Mouse (Mus musculus): ENCODE measurements around the gene Rps15. TPM values are rescaled to one million over a fixed set of nuclear protein-coding genes. Genes with fewer than 3 reads are reported as not detected.

Rps15 gene
- 2,693 to 2,994 TPM (median 2,870 TPM) in 4 replicates for total RNA-seq (2023; ENCODE audit: inconsistent age)

DNA sequence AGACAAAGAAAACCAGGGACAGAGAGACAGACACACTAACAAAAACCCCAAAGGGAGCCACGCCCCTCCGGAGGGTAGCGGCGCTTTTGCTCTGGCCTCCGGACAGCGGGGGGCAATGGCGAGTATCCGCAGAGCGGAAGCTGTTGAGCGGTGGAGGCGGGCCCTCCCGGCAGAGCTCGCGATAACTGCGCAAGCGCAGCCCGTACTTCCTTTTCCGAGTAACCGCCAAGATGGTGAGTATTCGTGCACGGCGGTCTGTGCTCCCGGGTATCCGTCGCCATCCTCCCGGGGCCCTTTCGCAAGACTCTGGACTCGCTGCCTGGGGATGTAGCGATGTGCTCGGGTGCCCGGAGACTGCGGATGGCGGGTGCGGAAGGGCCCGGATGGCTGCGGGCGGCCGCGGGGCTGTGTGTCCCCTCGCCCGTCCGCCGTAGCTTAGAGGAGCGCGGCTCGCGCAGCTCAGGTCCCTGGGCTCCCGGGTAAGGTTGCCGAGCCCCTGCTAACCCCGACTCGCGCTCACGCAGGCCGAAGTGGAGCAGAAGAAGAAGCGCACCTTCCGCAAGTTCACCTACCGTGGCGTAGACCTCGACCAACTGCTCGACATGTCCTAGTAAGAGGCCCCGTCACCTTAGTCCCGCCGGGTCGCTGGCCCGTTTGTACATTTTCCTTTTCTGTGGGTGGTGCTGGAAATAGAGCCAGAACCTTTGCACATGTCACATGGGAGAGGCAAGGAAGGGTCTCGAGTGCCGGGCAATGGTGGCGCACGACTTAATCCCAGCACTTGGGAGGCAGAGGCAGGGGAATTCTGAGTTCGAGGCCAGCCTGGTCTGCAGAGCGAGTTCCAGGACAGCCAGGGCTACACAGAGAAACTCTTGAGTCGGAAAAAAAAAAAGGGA, at the start of gene Rps15:
Gene Rps15 (plus strand): TSS at position 203 of the 896 bp plus-strand sequence.

GRCm38 (mm10) chr10:80248971-80249640, 43.1 kb upstream of the Rps15 start, which contains the start of gene Ndufs7:
Ndufs7 (plus strand) TSS chr10:80249121.

DNA sequence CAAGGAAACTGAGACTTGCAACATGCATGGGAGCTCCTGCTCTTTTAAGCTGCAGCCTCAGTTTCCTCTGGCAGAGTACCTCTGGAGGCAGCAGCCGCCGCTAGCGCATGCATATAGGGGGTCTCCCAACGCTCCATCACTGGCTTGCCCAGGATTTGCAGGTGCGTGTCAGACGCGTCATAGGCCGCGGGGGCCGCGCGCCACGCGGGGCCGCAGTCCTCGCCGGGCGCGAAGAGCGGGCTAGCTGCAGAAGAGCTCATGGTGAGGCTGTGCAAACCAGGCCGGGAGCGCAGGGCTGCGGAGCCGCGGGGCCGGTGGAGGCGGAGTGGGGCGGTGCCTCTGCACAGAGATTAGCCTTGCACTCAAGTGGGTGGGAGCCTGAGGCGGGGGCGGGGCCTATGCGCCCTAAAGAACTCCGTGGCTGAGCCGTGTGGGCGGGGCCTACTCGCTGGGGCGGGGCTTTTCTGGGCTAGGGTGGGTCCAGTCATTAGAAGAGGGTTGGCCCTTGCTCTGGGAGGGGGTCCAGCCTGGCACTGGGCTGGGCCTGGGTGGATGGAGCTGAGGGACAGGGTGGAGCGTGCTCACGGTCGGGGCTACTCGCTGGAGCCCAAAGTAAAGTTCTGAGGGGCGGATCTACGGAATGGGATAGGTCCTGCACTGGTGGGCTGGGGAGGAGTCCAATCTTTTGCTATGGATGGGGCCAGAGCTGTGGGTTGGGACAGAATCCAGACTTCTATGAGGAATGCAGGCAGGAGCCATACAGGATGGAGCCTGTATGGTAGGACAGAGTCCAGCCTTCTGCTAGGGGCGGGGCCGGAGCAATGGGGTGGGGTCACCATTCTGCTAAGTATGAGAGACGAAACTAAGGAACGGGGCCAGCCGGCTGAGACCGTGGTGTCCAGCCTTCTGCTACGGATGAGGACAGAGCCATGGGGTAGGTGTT, 31.3 kb upstream of the Rps15 start, which contains the start of the genes Gamt and Dazap1:
Gene Gamt (minus strand): TSS at position 371 of the 943 bp plus-strand sequence.
Gene Dazap1 (plus strand): TSS at position 845 of the 943 bp plus-strand sequence.

DNA sequence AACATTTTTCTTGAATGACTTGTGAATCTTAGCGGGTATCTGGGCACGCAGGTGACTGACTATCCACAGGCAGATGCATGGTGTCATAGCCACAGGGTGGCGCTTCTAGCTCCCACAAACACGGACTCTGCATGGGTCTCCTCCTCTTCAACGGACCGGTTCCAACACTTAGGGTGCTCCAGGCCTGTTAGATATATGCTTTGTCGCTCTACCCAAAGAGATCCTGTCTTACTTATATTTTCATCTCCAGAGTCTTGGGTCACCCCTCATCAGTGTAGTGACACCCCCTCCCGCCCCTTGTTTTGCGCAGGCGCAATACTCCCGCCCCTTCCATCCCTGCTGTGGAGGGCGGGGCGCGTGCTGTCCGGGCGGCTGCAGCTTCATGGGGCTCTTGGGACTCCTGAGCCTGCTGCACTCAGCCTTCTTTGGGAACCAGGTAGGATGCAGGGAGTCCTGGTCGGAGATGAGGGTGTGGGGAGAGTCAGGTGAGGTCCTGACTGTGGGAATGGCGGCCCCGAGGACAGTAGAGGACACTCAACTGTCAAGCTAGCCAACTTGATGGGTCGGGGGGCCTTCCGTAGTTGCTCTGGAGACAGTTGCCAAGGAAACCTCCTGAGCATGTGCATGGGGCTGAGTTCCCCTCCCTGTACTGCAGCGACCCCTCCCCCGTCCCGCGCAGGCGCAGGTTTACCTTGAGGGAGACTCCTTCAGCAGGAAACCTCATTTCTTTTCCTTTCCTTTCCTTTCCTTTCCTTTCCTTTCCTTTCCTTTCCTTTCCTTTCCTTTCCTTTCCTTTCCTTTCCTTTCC, 3.6 kb downstream of the Rps15 start, which contains the start of gene Apc2:
Gene Apc2 (plus strand): TSS at position 360 of the 808 bp plus-strand sequence.

DNA sequence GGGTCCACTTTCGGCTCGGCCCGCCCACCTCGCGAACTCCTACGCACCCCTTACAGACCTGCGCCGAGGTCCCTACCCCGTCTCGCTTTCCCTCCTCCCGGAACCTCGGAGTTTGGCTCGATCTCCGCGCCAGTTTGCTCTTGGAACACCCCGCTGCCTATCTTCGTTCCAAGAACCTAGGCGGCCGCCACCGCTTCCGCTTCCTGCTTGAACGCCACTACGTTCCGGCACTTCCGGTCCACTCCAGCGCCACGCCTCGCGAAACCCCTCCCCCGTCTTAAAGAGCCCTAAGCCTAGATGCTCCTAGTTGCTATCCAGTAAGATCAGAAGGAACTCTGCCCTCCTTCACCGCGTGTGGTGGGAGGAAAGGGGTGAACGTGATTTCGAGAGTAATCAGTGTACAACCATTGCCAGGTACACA, 28.1 kb downstream of the Rps15 start, which contains the start of gene 2310011J03Rik:
Gene 2310011J03Rik (minus strand): TSS at position 198 of the 421 bp plus-strand sequence.

GRCm38 (mm10) chr10:80329273-80330081, 37.2 kb downstream of the Rps15 start, which contains the start of the genes Pcsk4 and Reep6:
Pcsk4 (minus strand) TSS chr10:80329498.
Reep6 (plus strand) TSS chr10:80329953.

Other genes with a start within 250 kb of the Rps15 start
- 124 to 132 TPM (median 128 TPM) in 4 replicates for gene Gpx4, start 245.3 kb upstream of the Rps15 start, total RNA-seq (2023; ENCODE audit: inconsistent age)
- 109 to 122 TPM (median 117 TPM) in 4 replicates for gene Sbno2, start 186.9 kb upstream of the Rps15 start, total RNA-seq (2023; ENCODE audit: inconsistent age)
- 173 to 183 TPM (median 178 TPM) in 4 replicates for gene Stk11, start 176.7 kb upstream of the Rps15 start, total RNA-seq (2023; ENCODE audit: inconsistent age)
- 164 to 190 TPM (median 176 TPM) in 4 replicates for gene Atp5d, start 153.8 kb upstream of the Rps15 start, total RNA-seq (2023; ENCODE audit: inconsistent age)
- gene Cbarp, start 151.6 kb upstream of the Rps15 start, total RNA-seq (2023; ENCODE audit: inconsistent age) = 5.9 to 9.3 TPM (median 6.8 TPM) in 4 replicates
- gene Midn, start 144.2 kb upstream of the Rps15 start, total RNA-seq (2023; ENCODE audit: inconsistent age) = 143 to 168 TPM (median 155 TPM) in 4 replicates
- gene Cirbp, start 126.5 kb upstream of the Rps15 start, total RNA-seq (2023; ENCODE audit: inconsistent age) = 183 to 228 TPM (median 208 TPM) in 4 replicates
- 10.6 to 16.3 TPM (median 15.1 TPM) in 4 replicates for gene 1600002K03Rik, start 119.5 kb upstream of the Rps15 start, total RNA-seq (2023; ENCODE audit: inconsistent age)
- 0.24 to 0.51 TPM in 2 of 4 replicates, not detected in the others for gene Efna2, start 113.0 kb upstream of the Rps15 start, total RNA-seq (2023; ENCODE audit: inconsistent age)
- 54.4 to 64.3 TPM (median 58.3 TPM) in 4 replicates for gene Mum1, start 66.0 kb upstream of the Rps15 start, total RNA-seq (2023; ENCODE audit: inconsistent age)
- 92.8 to 97.3 TPM (median 95.1 TPM) in 4 replicates for gene Ndufs7, start 43.3 kb upstream of the Rps15 start, total RNA-seq (2023; ENCODE audit: inconsistent age)
- 1.1 to 3.1 TPM (median 1.8 TPM) in 4 replicates for gene Gamt, start 31.4 kb upstream of the Rps15 start, total RNA-seq (2023; ENCODE audit: inconsistent age)
- 136 to 154 TPM (median 146 TPM) in 4 replicates for gene Dazap1, start 31.0 kb upstream of the Rps15 start, total RNA-seq (2023; ENCODE audit: inconsistent age)
- gene Apc2, start 3.5 kb downstream of the Rps15 start, total RNA-seq (2023; ENCODE audit: inconsistent age) = 0.24 to 0.32 TPM (median 0.26 TPM) in 4 replicates
- gene 2310011J03Rik, start 28.1 kb downstream of the Rps15 start, total RNA-seq (2023; ENCODE audit: inconsistent age) = 22.2 to 28.8 TPM (median 26.5 TPM) in 4 replicates
- gene Pcsk4, start 37.0 kb downstream of the Rps15 start, total RNA-seq (2023; ENCODE audit: inconsistent age) = 0.57 to 1.9 TPM (median 1.1 TPM) in 4 replicates
- gene Reep6, start 37.5 kb downstream of the Rps15 start, total RNA-seq (2023; ENCODE audit: inconsistent age) = 0.42 TPM in 1 of 4 replicates, not detected in the others
- gene Adamtsl5, start 56.0 kb downstream of the Rps15 start, total RNA-seq (2023; ENCODE audit: inconsistent age) = not detected in 4 replicates
- not detected in 4 replicates for gene Plk5, start 64.0 kb downstream of the Rps15 start, total RNA-seq (2023; ENCODE audit: inconsistent age)
- 6.5 to 9.5 TPM (median 8.0 TPM) in 4 replicates for gene Mex3d, start 95.2 kb downstream of the Rps15 start, total RNA-seq (2023; ENCODE audit: inconsistent age)
- 92.7 to 106 TPM (median 96.9 TPM) in 4 replicates for gene Mbd3, start 107.1 kb downstream of the Rps15 start, total RNA-seq (2023; ENCODE audit: inconsistent age)
- 67.9 to 79.6 TPM (median 73.1 TPM) in 4 replicates for gene Uqcr11, start 114.4 kb downstream of the Rps15 start, total RNA-seq (2023; ENCODE audit: inconsistent age)
- 176 to 212 TPM (median 193 TPM) in 4 replicates for gene Tcf3, start 141.2 kb downstream of the Rps15 start, total RNA-seq (2023; ENCODE audit: inconsistent age)
- gene Onecut3, start 202.4 kb downstream of the Rps15 start, total RNA-seq (2023; ENCODE audit: inconsistent age) = not detected in 4 replicates
- 0.18 TPM in 1 of 4 replicates, not detected in the others for gene Atp8b3, start 246.7 kb downstream of the Rps15 start, total RNA-seq (2023; ENCODE audit: inconsistent age)